Mouse (Mus musculus): Measurements from ENCODE around the gene Lmod1. TPM values are rescaled to one million over a fixed set of nuclear protein-coding genes. Genes with fewer than 3 reads are reported as not detected.
"Not testable (repeated sequence)": the region's sequence is repeated elsewhere in the genome, so short reads cannot be mapped to it uniquely, and the experiment has no call there.

Lmod1 gene
- total RNA-seq, 2 experiments from 2014 or later, result 0.81 to 1.1 TPM

DNA sequence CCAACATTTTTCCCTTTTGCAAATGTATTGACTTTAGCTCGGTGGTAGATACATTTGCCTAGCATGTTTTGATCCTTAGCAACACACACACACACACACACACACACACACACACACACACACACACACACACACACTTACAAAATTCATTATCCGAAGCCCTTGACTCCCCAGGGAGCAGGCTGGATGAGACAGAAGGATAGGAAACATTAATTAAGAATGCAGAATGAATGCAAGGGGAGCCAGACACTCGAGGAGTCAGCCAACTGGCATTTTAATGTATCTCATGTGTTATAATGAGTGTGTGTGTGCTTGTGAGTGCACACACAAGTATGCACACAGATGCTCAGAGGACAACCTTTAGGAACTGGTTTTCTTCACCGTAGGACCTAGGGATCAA is 36.9 kb downstream of the Lmod1 start:
- DNase-seq (ENCODE audit: low spot score in 2 of 2), result no peak

- no peak for DNase-seq (ENCODE audit: low spot score in 2 of 2)
Measured at GRCm38 (mm10) chr1:135362115-135362514, 37.5 kb downstream of the Lmod1 start.

DNA sequence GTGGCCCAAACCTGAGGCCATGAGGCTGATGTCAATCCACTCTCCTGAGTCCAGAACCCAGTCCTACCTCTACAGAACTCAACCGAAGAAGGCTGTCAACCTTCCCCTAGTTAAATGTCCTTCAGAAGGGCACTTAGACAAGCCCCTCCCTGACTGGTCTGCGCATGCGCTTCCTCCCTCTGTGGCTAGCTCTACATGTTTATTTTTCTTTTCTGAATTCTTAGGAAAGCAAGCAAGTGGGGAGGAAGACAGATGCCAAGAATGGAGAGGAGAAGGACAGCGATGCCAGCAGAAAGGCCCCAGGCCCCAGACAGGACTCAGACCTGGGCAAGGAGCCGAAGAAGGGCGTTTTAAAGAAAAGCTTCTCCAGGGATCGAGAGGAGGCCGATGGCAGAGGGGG is 38.8 kb downstream of the Lmod1 start:
- no peak for DNase-seq (ENCODE audit: low spot score in 2 of 2)

DNA sequence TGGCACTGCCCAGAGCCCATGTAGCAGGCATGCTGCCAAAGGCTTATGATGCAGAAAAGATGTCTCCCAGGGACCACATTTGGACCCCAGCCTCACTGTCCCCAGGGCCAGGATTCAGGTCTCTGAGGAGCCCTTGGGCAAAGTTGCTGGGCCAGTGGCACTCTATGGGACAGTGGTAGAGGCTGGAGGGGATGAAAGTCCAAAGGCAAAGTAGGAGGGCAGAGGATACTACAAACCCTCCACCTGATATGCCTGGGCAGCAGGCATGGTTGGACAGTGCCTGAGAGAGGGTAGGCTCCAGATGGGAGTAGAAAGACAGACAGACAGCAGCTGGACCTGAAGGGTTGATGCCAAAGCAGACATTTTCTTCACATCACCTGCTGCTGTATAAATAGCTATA is 41.8 kb downstream of the Lmod1 start:
- DNase-seq (ENCODE audit: low spot score in 2 of 2), result no peak

- DNase-seq (ENCODE audit: low spot score in 2 of 2), result no peak
Measured at GRCm38 (mm10) chr1:135367005-135367404, 42.4 kb downstream of the Lmod1 start.

GRCm38 (mm10) chr1:135367595-135367994 is 43.0 kb downstream of the Lmod1 start:
- no peak for DNase-seq (ENCODE audit: low spot score in 2 of 2)

GRCm38 (mm10) chr1:135368245-135368644 is 43.6 kb downstream of the Lmod1 start:
- peak; percentile 50 to 75 for DNase-seq (ENCODE audit: low spot score in 2 of 2)

- no peak for DNase-seq (ENCODE audit: low spot score in 2 of 2)
Measured at GRCm38 (mm10) chr1:135368982-135369381, 44.4 kb downstream of the Lmod1 start.

- no peak for DNase-seq (ENCODE audit: low spot score in 2 of 2)
Measured at GRCm38 (mm10) chr1:135369415-135369814, 44.8 kb downstream of the Lmod1 start.

DNA sequence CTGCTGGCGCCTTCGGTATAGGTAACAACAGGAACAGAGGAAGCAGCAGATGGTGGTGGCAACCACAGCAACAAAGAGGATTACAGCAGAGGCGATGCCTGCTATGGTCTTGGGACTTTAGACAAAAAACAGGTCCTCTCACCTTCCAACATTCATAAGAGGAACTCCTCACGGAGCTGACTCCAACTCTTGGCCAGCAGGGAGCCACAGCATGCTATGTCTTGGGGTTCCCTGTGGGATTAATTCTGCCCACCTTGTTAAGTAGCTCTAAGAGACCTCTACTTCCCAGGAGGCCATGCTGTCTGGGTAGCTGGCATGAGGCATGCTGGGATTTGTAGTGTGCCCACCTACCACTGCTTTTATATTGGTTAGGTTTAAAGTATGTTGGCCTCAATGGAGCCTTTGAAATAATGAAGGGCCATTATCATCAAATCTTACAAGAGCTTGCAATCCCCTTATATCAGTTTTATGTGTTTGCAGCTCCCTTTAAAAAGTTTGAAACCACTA is 48.6 kb downstream of the Lmod1 start:
- no peak for DNase-seq (ENCODE audit: low spot score in 2 of 2)

DNA sequence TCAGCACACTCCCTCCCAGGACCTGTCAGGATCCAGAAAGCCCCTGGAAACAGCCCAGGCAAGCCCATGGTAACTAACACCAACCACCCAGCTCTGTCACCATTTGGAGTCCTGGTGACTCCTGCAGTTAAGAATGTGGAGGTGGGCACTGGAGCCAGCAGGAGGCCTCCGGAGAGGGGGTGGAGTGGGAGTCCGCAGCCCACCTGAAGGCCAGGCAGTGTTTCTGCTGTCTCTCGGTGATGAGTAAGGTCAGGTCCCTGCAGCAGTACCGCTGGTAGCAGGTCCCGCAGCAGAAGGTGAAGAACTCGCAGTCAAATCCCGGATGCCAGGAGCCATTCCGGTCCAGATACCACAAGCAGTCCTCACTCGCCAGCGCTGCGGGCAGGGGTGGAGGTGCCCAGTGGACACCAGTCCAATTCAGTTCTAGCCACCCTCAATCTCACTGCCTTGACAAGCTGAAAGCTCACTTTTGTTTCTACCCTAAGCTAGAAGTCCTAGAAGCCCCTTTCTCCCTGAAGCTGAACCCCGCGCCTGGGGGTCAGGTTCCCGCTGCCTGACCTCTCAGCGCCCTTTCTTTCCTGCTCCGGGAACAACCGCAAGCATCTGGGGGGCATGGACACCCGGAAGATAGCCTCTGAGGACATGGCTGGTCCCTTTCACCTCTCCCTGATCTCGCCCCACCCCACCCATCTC is 49.7 kb downstream of the Lmod1 start:
- DNase-seq (ENCODE audit: low spot score in 2 of 2), result no peak

DNA sequence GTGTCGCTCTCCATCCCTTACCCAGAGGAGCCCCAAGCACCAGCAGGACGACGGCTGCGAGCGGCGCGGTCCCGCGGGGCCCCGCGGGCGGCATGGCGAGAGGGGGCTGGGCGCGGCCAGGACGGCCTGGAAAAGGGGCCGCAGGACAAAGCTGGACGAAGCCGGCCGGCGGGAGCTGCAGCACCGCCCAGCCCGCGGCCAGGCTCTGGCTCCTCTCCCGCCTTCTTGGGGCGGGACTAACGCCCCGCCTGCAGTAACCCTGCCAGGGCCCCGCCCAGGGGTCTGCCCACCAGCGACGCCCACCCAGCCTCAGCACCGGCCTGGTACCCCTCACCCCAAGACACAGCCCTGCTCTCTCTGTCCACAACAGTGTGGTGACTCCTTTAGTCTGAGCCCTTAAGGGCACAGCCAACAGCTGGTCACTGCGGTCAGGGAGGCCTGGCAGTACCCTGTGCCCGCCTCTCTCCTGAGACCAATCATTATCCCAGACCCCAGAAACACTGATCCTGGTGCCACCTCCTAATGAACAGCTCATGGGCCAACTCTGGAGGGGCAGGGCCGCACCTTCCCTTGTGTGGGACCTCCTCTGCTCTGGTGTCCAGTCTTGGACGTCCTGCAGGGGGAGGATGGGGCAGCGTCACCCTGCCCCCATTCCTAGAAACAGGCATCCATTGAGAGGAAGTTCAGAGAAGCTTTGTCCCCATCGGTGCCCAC is 50.4 kb downstream of the Lmod1 start, which contains the start of gene Shisa4:
Gene Shisa4, minus strand, starts transcription at position 370 of the 714 bp plus-strand sequence.
- peak in 1 of 2 experiments; percentile 36 for DNase-seq (ENCODE audit: low spot score in 2 of 2)

- DNase-seq (ENCODE audit: low spot score in 2 of 2), result no peak
Measured at GRCm38 (mm10) chr1:135378576-135378975, 54.0 kb downstream of the Lmod1 start.

GRCm38 (mm10) chr1:135379048-135379447 is 54.4 kb downstream of the Lmod1 start:
- no peak for DNase-seq (ENCODE audit: low spot score in 2 of 2)

DNA sequence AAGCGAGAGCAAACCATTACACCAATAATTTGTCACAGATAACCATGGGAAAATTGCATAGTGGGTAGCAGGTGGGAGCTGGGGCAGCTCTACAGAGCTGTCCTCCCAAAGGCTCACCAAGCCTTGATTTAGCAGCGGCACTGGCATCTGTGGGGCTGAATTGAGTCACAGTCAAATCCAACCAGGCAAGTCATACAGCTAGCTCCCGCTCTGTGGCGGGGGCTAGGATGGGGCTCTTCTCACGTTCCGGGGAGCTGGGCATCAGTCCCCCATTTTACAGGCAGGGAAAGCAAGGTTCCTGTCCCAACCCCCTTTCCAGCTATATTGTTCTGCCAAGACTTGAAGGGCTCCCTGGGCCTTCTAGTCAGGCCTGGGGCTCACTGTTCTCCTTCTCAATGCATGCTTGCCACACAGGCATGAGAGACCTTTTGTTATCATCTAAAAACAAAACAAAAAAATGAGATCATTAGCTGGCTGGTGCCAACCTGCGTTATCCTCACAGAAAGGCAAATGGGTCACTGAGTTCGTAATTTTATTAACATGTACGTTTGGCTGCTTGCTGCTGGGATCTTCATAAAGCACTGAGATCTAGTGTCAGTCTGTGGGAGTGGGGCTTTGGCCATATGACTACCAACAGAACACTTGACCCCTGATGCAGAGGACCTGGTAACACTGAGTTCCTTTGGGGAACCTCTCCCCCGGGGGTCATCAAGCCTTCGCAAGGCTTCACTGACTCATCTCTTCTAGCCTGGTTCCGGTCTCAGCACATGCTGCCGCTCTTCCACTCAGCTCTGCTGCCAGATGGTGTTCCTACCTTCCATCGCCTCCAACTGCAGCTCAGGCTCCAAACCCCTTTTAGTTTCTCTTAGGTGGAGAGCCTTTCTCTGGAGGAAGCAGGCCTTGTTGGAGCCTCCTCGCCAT is 55.7 kb downstream of the Lmod1 start:
- no peak for DNase-seq (ENCODE audit: low spot score in 2 of 2)

- not testable (repeated sequence) for DNase-seq (ENCODE audit: low spot score in 2 of 2)
Measured at GRCm38 (mm10) chr1:135381560-135381959, 57.0 kb downstream of the Lmod1 start.

GRCm38 (mm10) chr1:135384171-135384570 is 59.6 kb downstream of the Lmod1 start:
- DNase-seq (ENCODE audit: low spot score in 2 of 2), result no peak

GRCm38 (mm10) chr1:135385161-135385560 is 60.6 kb downstream of the Lmod1 start:
- DNase-seq (ENCODE audit: low spot score in 2 of 2), result no peak

- DNase-seq (ENCODE audit: low spot score in 2 of 2), result no peak
Measured at GRCm38 (mm10) chr1:135399466-135399865, 74.9 kb downstream of the Lmod1 start.

- no peak for DNase-seq (ENCODE audit: low spot score in 2 of 2)
Measured at GRCm38 (mm10) chr1:135401452-135402110, 77.0 kb downstream of the Lmod1 start.

GRCm38 (mm10) chr1:135405356-135405755 is 80.7 kb downstream of the Lmod1 start:
- no peak for DNase-seq (ENCODE audit: low spot score in 2 of 2)

Data from adrenal gland, postnatal 4 days (tissue).